Mouse (Mus musculus) brain, embryonic 14.5 days (tissue): ENCODE results near the gene Krt76.

Experiments used
- CTCF ChIP-seq: fragments of 200-500 bp; IDR thresholded peaks from 2 replicates; pipeline ENCODE4 v1.5.1; 2012; ENCODE audit warnings: inconsistent platforms, mild to moderate bottlenecking, moderate library complexity, borderline replicate concordance; ENCODE audit not compliant: insufficient read depth, insufficient read length; ENCODE audit errors: extremely low read depth
- POLR2A ChIP-seq: fragments of 200-500 bp; IDR thresholded peaks from 2 replicates; pipeline ENCODE4 v1.6.1; 2012; ENCODE audit warnings: mild to moderate bottlenecking, inconsistent platforms, borderline replicate concordance; ENCODE audit not compliant: poor library complexity, insufficient read depth, insufficient read length, severe bottlenecking; ENCODE audit errors: extremely low read depth

GRCm38 (mm10) chr15:101895216-101895615 lies 2.5 kb upstream of the Krt76 start:
- TF ChIP-seq CTCF (no peak), POLR2A (no peak)
